Mouse (Mus musculus) hindbrain, postnatal 0 days (tissue): Measurements from ENCODE around the gene Gm17334. TPM values are rescaled to one million over a fixed set of nuclear protein-coding genes. Genes with fewer than 3 reads are reported as not detected.

Experiments
- ATAC-seq: fragments of 200-750 bp; cut with Nextera tagmentation; 2 replicates; pipeline ENCODE4 v1.8.0; 2017; ENCODE audit warnings: mild to moderate bottlenecking, moderate TSS enrichment, moderate library complexity
- DNase-seq: peaks from one replicate; pipeline ENCODE4 v3.0.0-alpha.2; 2015; ENCODE audit warnings: low spot score
- H3K27ac ChIP-seq: fragments of 300-500 bp; sonication (generic); 2 replicates; pipeline ENCODE4 v1.5.1; 2014; ENCODE audit warnings: mild to moderate bottlenecking
- H3K27me3 ChIP-seq: fragments of 300-500 bp; sonication (generic); 2 replicates; pipeline ENCODE4 v1.6.1; 2014; ENCODE audit warnings: low read length, mixed read lengths; ENCODE audit not compliant: insufficient read depth
- H3K36me3 ChIP-seq: fragments of 300-500 bp; sonication (generic); 2 replicates; pipeline ENCODE4 v1.6.1; 2014; ENCODE audit warnings: low read length, mixed read lengths; ENCODE audit not compliant: insufficient read depth
- H3K4me1 ChIP-seq: fragments of 300-500 bp; sonication (generic); 2 replicates; pipeline ENCODE4 v1.6.1; 2014; ENCODE audit warnings: antibody characterized with exemption, low read length, mixed read lengths; ENCODE audit not compliant: insufficient read depth
- H3K4me2 ChIP-seq: fragments of 300-500 bp; sonication (generic); 2 replicates; pipeline ENCODE4 v1.6.1; 2014; ENCODE audit warnings: low read depth, mild to moderate bottlenecking, low read length, moderate library complexity, mixed read lengths
- H3K4me3 ChIP-seq: fragments of 300-500 bp; sonication (generic); 2 replicates; pipeline ENCODE4 v1.5.1; 2014; ENCODE audit warnings: low read length
- H3K9ac ChIP-seq: fragments of 300-500 bp; sonication (generic); replicated peaks from 2 replicates; pipeline ENCODE4 v1.6.1; 2014; ENCODE audit warnings: mild to moderate bottlenecking, low read length, moderate library complexity, mixed read lengths
- H3K9me3 ChIP-seq: fragments of 300-500 bp; sonication (generic); 2 replicates; pipeline ENCODE4 v1.6.1; 2016; ENCODE audit warnings: low read length, mixed read lengths
- CTCF ChIP-seq: IDR thresholded peaks from 2 replicates; pipeline ENCODE4 v1.5.1; 2016; ENCODE audit warnings: antibody characterized with exemption, control low read depth, low read depth
- WGBS: fragments of 180-500 bp; shearing (Covaris S2); extraction: QIAGEN DNeasy Blood & Tissue Kit; methylation state at CpG from one replicate; pipeline ENCODE4 v1.1.7; 2014; 5-methylcytosine and 5-hydroxymethylcytosine counted together
- polyA plus RNA-seq: library from polyadenylated mRNA; unstranded; fragments of >200 nt; fragmentation: Nextera tagmentation; extraction: Ambion mirVana; gene quantifications from 2 replicates; pipeline ENCODE4 v1.2.1, GENCODE M21; 2015
- total RNA-seq: library from RNA; depleted of rRNA; stranded (reverse); fragments of >200 nt; gene quantifications from 2 replicates; pipeline ENCODE4 v1.2.3, GENCODE M21; 2014; rRNA removed

Gm17334 gene
- total RNA-seq, result not detected in 2 replicates
- not detected in 2 replicates for polyA plus RNA-seq

GRCm38 (mm10) chr11:53773087-53773486 lies at the start of gene Gm17334:
TSS of gene Gm17334 (minus strand) at chr11:53773187.
- no peak within 1 kb of the TSS for H3K9ac ChIP-seq
- no peaks in the 10 kb centered on the region for H3K4me1 ChIP-seq
- H3K36me3 ChIP-seq, result no peaks in the 10 kb centered on the region
- DNase-seq (no peak), ATAC-seq (no peak)
- no peaks in the 10 kb centered on the region for H3K27me3 ChIP-seq
- no peak within 1 kb of the TSS for H3K4me2 ChIP-seq
- H3K9me3 ChIP-seq, result no peaks in the 10 kb centered on the region
- H3K4me3 ChIP-seq, result no peak within 1 kb of the TSS
- no peak for TF ChIP-seq CTCF
- 90% methylated on average over 5 of the region's 5 CpGs for WGBS
- no peak within 1 kb of the TSS for H3K27ac ChIP-seq

- Histone ChIP-seq H3K4me1 (no peaks in the 10 kb centered on the region), H3K27me3 (no peaks in the 10 kb centered on the region), H3K9ac (no peak overlapping the region), H3K4me3 (no peak overlapping the region), H3K4me2 (no peak overlapping the region), H3K9me3 (no peaks in the 10 kb centered on the region), H3K27ac (no peak overlapping the region), H3K36me3 (no peaks in the 10 kb centered on the region)
- whole genome bisulfite sequencing, result 94% methylated on average over 3 of the region's 3 CpGs
- ATAC-seq, result no peak
- no peak for DNase-seq
- TF ChIP-seq CTCF, result no peak
These were observed 49.0 kb upstream of the Gm17334 start for GRCm38 (mm10) chr11:53821945-53822338.

DNA sequence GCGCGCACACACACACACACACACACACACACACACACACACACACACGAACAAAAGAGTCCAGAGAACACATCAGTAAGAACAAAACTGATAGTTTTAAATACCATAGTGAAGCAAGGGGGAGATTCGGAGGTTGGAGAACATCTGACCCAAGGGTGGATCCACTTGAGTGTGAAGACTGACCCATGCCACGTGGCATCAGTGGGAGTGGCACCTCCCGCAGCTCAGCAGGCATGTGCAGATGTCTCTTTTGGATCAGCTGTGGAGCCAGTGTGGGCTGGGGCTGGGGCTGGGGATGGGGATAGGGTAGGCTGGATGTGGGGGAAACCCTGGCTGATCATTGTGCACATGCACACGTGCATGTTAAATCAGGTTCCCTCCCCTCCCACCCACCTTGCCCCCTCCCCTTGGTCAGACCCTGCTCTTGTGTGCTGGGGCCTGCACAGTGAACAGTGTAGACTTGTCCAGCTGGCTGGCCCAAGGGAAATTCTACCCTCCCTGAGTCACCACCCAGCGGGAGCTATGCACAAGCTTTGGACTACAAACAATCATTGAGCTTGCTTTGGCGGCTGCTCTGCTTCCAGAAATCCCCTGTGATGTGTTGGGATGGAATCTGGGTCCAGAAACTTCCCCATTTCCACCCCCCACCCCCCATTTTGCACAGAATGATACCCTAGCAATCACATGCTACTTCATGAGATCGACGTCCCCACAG lies 48.4 kb upstream of the Gm17334 start:
- no peak overlapping the region for H3K4me2 ChIP-seq
- no peak for TF ChIP-seq CTCF
- no peaks in the 10 kb centered on the region for H3K27me3 ChIP-seq
- no peak overlapping the region for H3K4me3 ChIP-seq
- no peak overlapping the region for H3K9ac ChIP-seq
- peak; percentile 9 for DNase-seq
- ATAC-seq, result no peak
- no peak overlapping the region for H3K27ac ChIP-seq
- no peaks in the 10 kb centered on the region for H3K9me3 ChIP-seq
- 77% methylated on average over 11 of the region's 11 CpGs for WGBS
- no peaks in the 10 kb centered on the region for H3K4me1 ChIP-seq
- no peaks in the 10 kb centered on the region for H3K36me3 ChIP-seq

DNA sequence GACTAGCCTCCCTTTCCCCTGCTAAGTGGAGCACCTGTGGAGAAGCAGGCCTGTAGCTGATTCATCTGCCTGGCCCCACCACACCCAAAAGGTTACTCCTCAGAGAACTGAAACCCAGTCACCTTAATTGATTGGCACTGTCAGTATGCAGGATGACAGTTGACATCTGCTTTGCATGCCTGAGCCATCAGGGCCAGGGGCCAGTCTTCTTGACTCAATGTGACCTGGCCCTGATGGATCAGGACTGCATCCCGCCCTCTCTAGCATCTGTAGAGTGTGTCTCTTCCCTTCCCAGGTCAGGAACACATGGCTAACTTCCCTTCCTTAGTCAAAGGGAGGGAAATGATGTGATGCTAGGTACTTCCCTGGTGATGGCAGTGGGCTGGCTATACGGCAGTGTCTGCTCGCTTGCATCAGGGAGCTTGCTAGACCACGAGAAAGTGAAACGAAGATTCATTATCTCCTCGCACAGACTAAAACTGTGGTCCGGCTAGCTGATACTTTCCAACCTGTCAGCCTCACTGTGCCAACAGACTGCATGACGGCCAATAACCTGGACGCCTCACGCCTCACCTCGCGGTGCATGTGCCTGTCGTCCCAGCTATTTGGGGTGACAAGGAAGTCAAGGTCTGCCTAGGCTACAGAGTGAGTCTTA lies 47.7 kb upstream of the Gm17334 start:
- no peaks in the 10 kb centered on the region for H3K27me3 ChIP-seq
- no peak overlapping the region for H3K4me3 ChIP-seq
- ATAC-seq, result no peak
- H3K4me1 ChIP-seq, result no peaks in the 10 kb centered on the region
- no peak overlapping the region for H3K27ac ChIP-seq
- no peaks in the 10 kb centered on the region for H3K36me3 ChIP-seq
- H3K9me3 ChIP-seq, result no peaks in the 10 kb centered on the region
- no peak for TF ChIP-seq CTCF
- no peak overlapping the region for H3K4me2 ChIP-seq
- no peak overlapping the region for H3K9ac ChIP-seq
- 91% methylated on average over 13 of the region's 13 CpGs for WGBS
- DNase-seq, result no peak

DNA sequence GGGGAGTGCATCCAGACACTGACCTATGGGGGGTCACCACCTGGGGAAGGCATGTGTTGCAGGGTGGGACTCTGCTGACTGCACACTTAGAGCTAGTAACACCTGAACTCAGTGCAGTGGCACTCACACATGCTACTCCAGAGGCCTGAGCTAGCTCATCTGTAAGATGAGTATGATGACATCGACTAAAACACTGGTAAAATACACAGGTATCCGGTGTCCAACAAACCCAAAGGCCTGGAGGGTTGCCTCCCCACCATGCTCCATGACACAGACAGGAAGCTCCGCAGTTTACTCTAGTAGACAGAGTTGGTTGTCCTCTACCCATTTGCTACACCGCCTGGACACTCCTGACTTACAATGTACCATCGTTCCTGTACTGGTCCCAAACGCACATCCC lies 46.5 kb upstream of the Gm17334 start:
- no peak for TF ChIP-seq CTCF
- Histone ChIP-seq H3K9me3 (no peaks in the 10 kb centered on the region), H3K27me3 (no peaks in the 10 kb centered on the region), H3K4me3 (no peak overlapping the region), H3K27ac (no peak overlapping the region), H3K4me1 (no peaks in the 10 kb centered on the region), H3K4me2 (no peak overlapping the region), H3K9ac (no peak overlapping the region), H3K36me3 (no peaks in the 10 kb centered on the region)
- WGBS, result 92% methylated on average over 6 of the region's 6 CpGs
- ATAC-seq (no peak), DNase-seq (no peak)

DNA sequence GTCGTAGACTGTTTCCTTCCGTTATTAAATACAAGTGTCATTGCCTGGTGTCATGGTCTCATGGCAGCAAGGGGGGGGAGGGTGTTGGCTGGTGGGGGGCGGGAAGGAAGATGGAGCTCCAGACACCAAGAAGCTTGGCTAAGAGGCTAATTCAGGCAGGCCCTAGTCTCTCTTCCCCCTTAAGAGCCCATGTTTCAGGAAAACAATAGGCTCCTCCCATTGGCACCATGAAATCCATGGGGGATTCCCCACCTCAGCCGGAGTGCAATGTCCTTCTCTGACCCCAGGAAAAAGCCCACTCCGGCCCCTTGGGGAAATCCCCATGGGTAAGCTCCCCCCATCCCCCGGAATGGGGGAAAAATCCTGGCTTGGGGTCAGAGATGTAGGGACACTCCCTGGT lies 45.8 kb upstream of the Gm17334 start:
- Histone ChIP-seq H3K4me1 (no peaks in the 10 kb centered on the region), H3K4me3 (no peak overlapping the region), H3K4me2 (no peak overlapping the region), H3K27me3 (no peaks in the 10 kb centered on the region), H3K27ac (no peak overlapping the region), H3K36me3 (no peaks in the 10 kb centered on the region), H3K9me3 (no peaks in the 10 kb centered on the region), H3K9ac (no peak overlapping the region)
- ATAC-seq, result no peak
- WGBS, result 55% methylated on average over 6 of the region's 6 CpGs
- no peak for DNase-seq
- TF ChIP-seq CTCF, result no peak

GRCm38 (mm10) chr11:53816841-53817375 lies 43.9 kb upstream of the Gm17334 start:
- ATAC-seq, result no peak
- 83% methylated on average over 5 of the region's 5 CpGs for WGBS
- Histone ChIP-seq H3K27me3 (no peaks in the 10 kb centered on the region), H3K4me2 (no peak overlapping the region), H3K9ac (no peak overlapping the region), H3K27ac (no peak overlapping the region), H3K9me3 (no peaks in the 10 kb centered on the region), H3K4me1 (no peaks in the 10 kb centered on the region), H3K36me3 (no peaks in the 10 kb centered on the region), H3K4me3 (no peak overlapping the region)
- no peak for DNase-seq
- TF ChIP-seq CTCF, result no peak
